Mouse (Mus musculus) lung, embryonic 15.5 days (tissue): ENCODE data around the gene Numb. TPM values are rescaled to one million over a fixed set of nuclear protein-coding genes. Genes with fewer than 3 reads are reported as not detected.
"Not testable (repeated sequence)": the region's sequence is repeated elsewhere in the genome, so short reads cannot be mapped to it uniquely, and the experiment has no call there.

Experiments used
- ATAC-seq: fragments of 200-750 bp; cut with Nextera tagmentation; 2 replicates; pipeline ENCODE4 v1.8.0; 2017; ENCODE audit warnings: moderate number of reproducible peaks, borderline replicate concordance; ENCODE audit not compliant: low FRiP score, low TSS enrichment; ENCODE audit errors: extremely low read depth
- H3K27ac ChIP-seq: fragments of 300-500 bp; sonication (generic); 2 replicates; pipeline ENCODE4 v1.5.1; 2015; ENCODE audit warnings: moderate library complexity, mild to moderate bottlenecking, inconsistent platforms
- H3K27me3 ChIP-seq: fragments of 300-500 bp; sonication (generic); 2 replicates; pipeline ENCODE4 v1.6.1; 2015; ENCODE audit warnings: inconsistent platforms
- H3K36me3 ChIP-seq: fragments of 300-500 bp; sonication (generic); 2 replicates; pipeline ENCODE4 v1.6.1; 2015; ENCODE audit warnings: inconsistent platforms
- H3K4me1 ChIP-seq: fragments of 300-500 bp; sonication (generic); 2 replicates; pipeline ENCODE4 v1.6.1; 2015; ENCODE audit warnings: inconsistent platforms
- H3K4me2 ChIP-seq: fragments of 300-500 bp; sonication (generic); 2 replicates; pipeline ENCODE4 v1.6.1; 2015; ENCODE audit warnings: inconsistent platforms, mild to moderate bottlenecking, moderate library complexity
- H3K4me3 ChIP-seq: fragments of 300-500 bp; sonication (generic); 2 replicates; pipeline ENCODE4 v1.5.1; 2015; ENCODE audit warnings: mild to moderate bottlenecking, inconsistent platforms
- H3K9ac ChIP-seq: fragments of 300-500 bp; sonication (generic); 2 replicates; pipeline ENCODE4 v1.6.1; 2015; ENCODE audit warnings: inconsistent platforms
- H3K9me3 ChIP-seq: fragments of 300-500 bp; sonication (generic); 2 replicates; pipeline ENCODE4 v1.6.1; 2016; ENCODE audit warnings: inconsistent platforms
- WGBS: fragments of 180-500 bp; shearing (Covaris S2); methylation state at CpG from one replicate; pipeline ENCODE4 v1.1.7; 2015; 5-methylcytosine and 5-hydroxymethylcytosine counted together
- polyA plus RNA-seq: library from polyadenylated mRNA; unstranded; fragments of >200 nt; fragmentation: Nextera tagmentation; extraction: Ambion mirVana; gene quantifications from 2 replicates; pipeline ENCODE4 v1.2.1, GENCODE M21; 2015

The Numb gene
- polyA plus RNA-seq, 1 experiment from 2014 or later, result 40.9 TPM

GRCm38 (mm10) chr12:83940031-83940430, 18.3 kb upstream of the Numb start:
- WGBS, result 63% methylated on average over 4 of the region's 4 CpGs

GRCm38 (mm10) chr12:83939332-83939731, 17.6 kb upstream of the Numb start:
- no peak for ATAC-seq
- no peaks in the 10 kb centered on the region for H3K27me3 ChIP-seq
- H3K9ac ChIP-seq, result no peak overlapping the region
- H3K36me3 ChIP-seq, result no peaks in the 10 kb centered on the region
- H3K4me1 ChIP-seq, result no peaks in the 10 kb centered on the region
- H3K27ac ChIP-seq, result no peak overlapping the region
- no peak overlapping the region for H3K4me2 ChIP-seq
- H3K9me3 ChIP-seq, result peaks cover 2% of the 10 kb centered on the region; the same call in 1 of the 2 replicates
- 82% methylated on average over 2 of the region's 2 CpGs for WGBS
- H3K4me3 ChIP-seq, result no peak overlapping the region

More at GRCm38 (mm10) chr12:83940031-83940430, 18.3 kb upstream of the Numb start:
- H3K4me2 ChIP-seq, result no peak overlapping the region
- no peak for ATAC-seq
- no peak overlapping the region for H3K9ac ChIP-seq
- H3K27ac ChIP-seq, result no peak overlapping the region
- H3K4me3 ChIP-seq, result no peak overlapping the region
- no peaks in the 10 kb centered on the region for H3K36me3 ChIP-seq
- no peaks in the 10 kb centered on the region for H3K4me1 ChIP-seq
- H3K9me3 ChIP-seq, result no peaks in the 10 kb centered on the region
- H3K27me3 ChIP-seq, result no peaks in the 10 kb centered on the region

DNA sequence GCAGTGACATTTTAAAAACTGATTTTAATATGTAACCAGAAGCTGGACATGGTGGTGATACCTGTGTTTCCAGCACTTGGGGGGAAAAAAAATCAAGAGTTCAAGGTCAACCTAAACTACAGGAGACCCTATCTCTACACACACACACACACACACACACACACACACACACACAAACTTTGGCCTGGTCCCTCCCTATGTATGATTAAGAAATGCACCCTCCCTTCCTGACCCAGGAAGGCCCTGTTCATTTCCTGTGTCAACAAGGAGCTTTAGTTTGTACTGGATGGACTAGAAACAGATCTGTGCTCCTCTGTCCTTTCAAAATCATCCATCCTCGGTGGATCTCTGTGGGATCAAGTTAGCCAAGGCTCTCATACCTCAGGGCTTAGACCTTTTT, 16.9 kb upstream of the Numb start:
- H3K27ac ChIP-seq, result not testable (repeated sequence)

DNA sequence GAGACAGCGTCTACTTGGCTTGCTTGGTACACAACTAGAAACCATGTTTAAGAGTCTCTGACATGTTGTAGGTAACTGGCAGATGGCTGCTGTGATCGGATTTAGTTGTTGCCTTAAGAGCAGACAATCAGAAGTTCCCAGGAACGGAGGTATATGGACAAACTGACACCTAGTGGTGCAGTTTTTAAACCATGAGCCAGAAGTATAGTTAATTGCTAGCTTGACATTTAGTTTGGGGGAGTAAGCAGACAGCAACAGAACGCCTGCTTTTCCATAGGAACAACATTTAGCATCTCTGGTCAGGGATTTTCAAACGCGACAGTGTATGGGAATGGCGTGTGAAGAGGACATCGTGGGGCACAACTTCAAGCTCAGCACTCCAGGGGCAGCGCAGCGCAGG, 15.9 kb upstream of the Numb start:
- H3K4me3 ChIP-seq, result no peak overlapping the region
- no peaks in the 10 kb centered on the region for H3K36me3 ChIP-seq
- H3K27ac ChIP-seq, result no peak overlapping the region
- no peak for ATAC-seq
- H3K27me3 ChIP-seq, result no peaks in the 10 kb centered on the region
- H3K9ac ChIP-seq, result no peak overlapping the region
- 53% methylated on average over 10 of the region's 10 CpGs for WGBS
- H3K4me1 ChIP-seq, result no peaks in the 10 kb centered on the region
- peaks cover 3% of the 10 kb centered on the region; the same call in 1 of the 2 replicates for H3K9me3 ChIP-seq
- H3K4me2 ChIP-seq, result no peak overlapping the region

More for the DNA sequence above, 16.9 kb upstream of the Numb start:
- not testable (repeated sequence) for ATAC-seq, H3K9ac ChIP-seq, H3K4me3 ChIP-seq, H3K4me1 ChIP-seq, H3K36me3 ChIP-seq, H3K27me3 ChIP-seq, H3K9me3 ChIP-seq, H3K4me2 ChIP-seq
- 48% methylated on average over 1 of the region's 1 CpGs for WGBS

DNA sequence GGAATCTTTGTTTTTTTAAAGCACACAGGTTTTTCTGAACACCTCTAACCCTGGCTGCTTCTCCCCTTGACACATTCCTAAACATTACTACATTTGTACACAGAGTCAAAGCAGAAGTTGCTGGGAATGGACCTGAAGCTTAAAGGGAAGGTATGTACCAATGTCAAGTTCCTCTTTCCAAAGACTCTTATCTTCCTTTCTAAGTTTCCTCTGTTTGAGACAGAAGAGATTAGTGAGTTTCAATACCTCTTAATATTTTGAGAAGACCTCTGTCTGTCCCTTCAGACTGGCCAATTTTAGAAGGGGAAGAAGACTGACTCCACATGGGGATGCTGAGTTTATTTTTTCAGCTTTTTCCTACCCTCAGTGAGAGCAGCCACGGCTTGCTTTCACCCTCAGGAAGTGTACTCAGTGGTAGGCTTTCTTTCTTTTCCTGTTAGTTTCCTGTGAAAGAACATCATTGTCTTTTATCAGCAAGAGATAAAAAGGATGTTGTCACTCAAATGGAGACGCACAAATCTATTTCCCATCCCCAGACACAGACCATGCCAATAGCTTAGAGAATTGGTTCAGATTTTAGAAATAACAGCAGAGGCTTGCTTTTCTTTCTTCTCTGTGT, 7.6 kb upstream of the Numb start:
- Histone ChIP-seq H3K4me2 (no peak overlapping the region), H3K9me3 (peaks cover under 1% of the 10 kb centered on the region; the same call in 1 of the 2 replicates), H3K36me3 (no peaks in the 10 kb centered on the region), H3K9ac (no peak overlapping the region), H3K27ac (no peak overlapping the region; the same call in 1 of the 2 replicates), H3K4me3 (no peak overlapping the region), H3K4me1 (peaks cover 18% of the 10 kb centered on the region), H3K27me3 (no peaks in the 10 kb centered on the region)
- 20% methylated on average over 2 of the region's 2 CpGs for WGBS
- ATAC-seq, result no peak

GRCm38 (mm10) chr12:83927747-83928146, 6.0 kb upstream of the Numb start:
- no peaks in the 10 kb centered on the region for H3K9me3 ChIP-seq
- ATAC-seq, result no peak
- H3K27me3 ChIP-seq, result no peaks in the 10 kb centered on the region
- peaks cover 30% of the 10 kb centered on the region for H3K4me1 ChIP-seq
- H3K4me3 ChIP-seq, result no peak overlapping the region
- H3K4me2 ChIP-seq, result no peak overlapping the region
- no peak overlapping the region; the same call in 1 of the 2 replicates for H3K27ac ChIP-seq
- no peaks in the 10 kb centered on the region for H3K36me3 ChIP-seq
- H3K9ac ChIP-seq, result no peak overlapping the region
- WGBS, result 57% methylated on average over 4 of the region's 4 CpGs

DNA sequence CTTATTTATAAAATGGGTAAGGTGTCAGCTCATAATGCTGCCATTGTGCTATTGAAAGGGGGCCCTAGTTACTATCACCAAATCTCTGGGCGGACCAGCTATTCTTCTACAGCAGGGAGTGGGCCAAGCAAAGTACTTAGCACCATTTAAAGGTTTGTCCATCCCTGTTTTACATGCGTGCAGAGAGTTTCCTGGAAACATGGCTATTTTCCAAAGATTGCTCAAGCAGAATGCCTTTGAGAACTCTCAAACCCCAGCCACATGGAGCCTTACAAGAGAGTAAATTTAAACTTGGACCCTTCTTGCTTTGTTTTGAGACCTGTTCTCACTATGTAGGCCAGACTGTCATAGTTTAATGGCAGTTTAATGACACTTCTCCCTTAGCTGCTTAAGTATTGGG, 4.3 kb upstream of the Numb start:
- ATAC-seq, result no peak
- H3K4me1 ChIP-seq, result peaks cover 32% of the 10 kb centered on the region
- no peaks in the 10 kb centered on the region for H3K9me3 ChIP-seq
- H3K36me3 ChIP-seq, result no peaks in the 10 kb centered on the region
- no peak overlapping the region for H3K4me2 ChIP-seq
- no peaks in the 10 kb centered on the region for H3K27me3 ChIP-seq
- WGBS, result 34% methylated on average over 2 of the region's 2 CpGs
- no peak overlapping the region for H3K9ac ChIP-seq
- 0 out of 2 replicates have a peak overlapping the region, but pooled peaks have one; percentile 1 for H3K27ac ChIP-seq
- no peak overlapping the region for H3K4me3 ChIP-seq

- Histone ChIP-seq H3K36me3 (no peaks in the 10 kb centered on the region), H3K4me1 (peaks cover 34% of the 10 kb centered on the region), H3K27me3 (no peaks in the 10 kb centered on the region), H3K4me2 (peak overlapping the region; percentile 25; the same call in 1 of the 2 replicates), H3K4me3 (0 out of 2 replicates have a peak overlapping the region, but pooled peaks have one; percentile 3), H3K27ac (no peak overlapping the region), H3K9me3 (no peaks in the 10 kb centered on the region), H3K9ac (no peak overlapping the region)
- 52% methylated on average over 7 of the region's 7 CpGs for WGBS
- no peak for ATAC-seq
These were observed 3.5 kb upstream of the Numb start for GRCm38 (mm10) chr12:83925160-83925703.

- no peak overlapping the region for H3K4me3 ChIP-seq
- peaks cover 38% of the 10 kb centered on the region for H3K4me1 ChIP-seq
- H3K36me3 ChIP-seq, result no peaks in the 10 kb centered on the region
- H3K27ac ChIP-seq, result no peak overlapping the region
- no peak overlapping the region for H3K4me2 ChIP-seq
- ATAC-seq, result no peak
- no peaks in the 10 kb centered on the region for H3K27me3 ChIP-seq
- WGBS, result 70% methylated on average over 3 of the region's 3 CpGs
- H3K9ac ChIP-seq, result no peak overlapping the region
- no peaks in the 10 kb centered on the region for H3K9me3 ChIP-seq
These were observed 2.6 kb upstream of the Numb start for GRCm38 (mm10) chr12:83924332-83924731.

GRCm38 (mm10) chr12:83923486-83923859, 1.7 kb upstream of the Numb start:
- Histone ChIP-seq H3K36me3 (no peaks in the 10 kb centered on the region), H3K27ac (no peak overlapping the region), H3K4me1 (peaks cover 38% of the 10 kb centered on the region), H3K9me3 (no peaks in the 10 kb centered on the region), H3K4me3 (no peak overlapping the region), H3K4me2 (peak overlapping the region; percentile 55; the same call in 1 of the 2 replicates), H3K9ac (no peak overlapping the region), H3K27me3 (no peaks in the 10 kb centered on the region)
- ATAC-seq, result no peak
- WGBS, result 74% methylated on average over 1 of the region's 1 CpGs

GRCm38 (mm10) chr12:83922724-83923485, 1.2 kb upstream of the Numb start:
- Histone ChIP-seq H3K27ac (peak overlapping the region; percentile 65; the same call in 1 of the 2 replicates), H3K9ac (peak overlapping the region; percentile 53; the same call in 1 of the 2 replicates), H3K9me3 (no peaks in the 10 kb centered on the region), H3K4me1 (peaks cover 38% of the 10 kb centered on the region), H3K27me3 (no peaks in the 10 kb centered on the region), H3K36me3 (no peaks in the 10 kb centered on the region), H3K4me2 (peak overlapping the region; percentile 55), H3K4me3 (peak overlapping the region; percentile 87)
- WGBS, result 22% methylated on average over 8 of the region's 8 CpGs
- no peak for ATAC-seq
